Mouse (Mus musculus): ENCODE results near the gene Atg10. TPM values are rescaled to one million over a fixed set of nuclear protein-coding genes. Genes with fewer than 3 reads are reported as not detected.
"Not testable (repeated sequence)": the region's sequence is repeated elsewhere in the genome, so short reads cannot be mapped to it uniquely, and the experiment has no call there.

The Atg10 gene
- polyA plus RNA-seq, 1 experiment from 2014 or later: 16.2 TPM

- Histone ChIP-seq H3K4me3 (ENCODE audit: low read depth, low read length) (no peak overlapping the region), H3K4me1 (ENCODE audit: control insufficient read depth, insufficient read depth, low read length) (no peaks in the 10 kb centered on the region), H3K4me2 (ENCODE audit: low read depth) (no peak overlapping the region), H3K9ac (ENCODE audit: low read length) (no peak overlapping the region), H3K27me3 (ENCODE audit: control insufficient read depth, insufficient read depth, low read length) (no peaks in the 10 kb centered on the region), H3K27ac (ENCODE audit: low read depth, low read length) (no peak overlapping the region), H3K36me3 (ENCODE audit: control insufficient read depth, insufficient read depth, low read length) (no peaks in the 10 kb centered on the region), H3K9me3 (ENCODE audit: control insufficient read depth, low read length) (no peaks in the 10 kb centered on the region)
- no peak for DNase-seq (ENCODE audit: low spot score)
- ATAC-seq (ENCODE audit: insufficient read depth, low FRiP score, low TSS enrichment): no peak
- 87% methylated on average over 7 of the region's 7 CpGs for WGBS
These were observed 287.9 kb downstream of the Atg10 start for GRCm38 (mm10) chr13:90935852-90936251.

GRCm38 (mm10) chr13:90933256-90933655, 290.5 kb downstream of the Atg10 start:
- Histone ChIP-seq H3K27ac (ENCODE audit: low read depth, low read length) (no peak overlapping the region), H3K27me3 (ENCODE audit: control insufficient read depth, insufficient read depth, low read length) (no peaks in the 10 kb centered on the region), H3K9ac (ENCODE audit: low read length) (no peak overlapping the region), H3K4me3 (ENCODE audit: low read depth, low read length) (no peak overlapping the region), H3K4me2 (ENCODE audit: low read depth) (no peak overlapping the region), H3K4me1 (ENCODE audit: control insufficient read depth, insufficient read depth, low read length) (no peaks in the 10 kb centered on the region), H3K9me3 (ENCODE audit: control insufficient read depth, low read length) (no peaks in the 10 kb centered on the region), H3K36me3 (ENCODE audit: control insufficient read depth, insufficient read depth, low read length) (no peaks in the 10 kb centered on the region)
- 55% methylated on average over 3 of the region's 3 CpGs for WGBS
- no peak for ATAC-seq (ENCODE audit: insufficient read depth, low FRiP score, low TSS enrichment)
- no peak for DNase-seq (ENCODE audit: low spot score)

GRCm38 (mm10) chr13:90929847-90930246, 293.9 kb downstream of the Atg10 start:
- Histone ChIP-seq H3K4me2 (ENCODE audit: low read depth) (no peak overlapping the region), H3K9me3 (ENCODE audit: control insufficient read depth, low read length) (no peaks in the 10 kb centered on the region), H3K36me3 (ENCODE audit: control insufficient read depth, insufficient read depth, low read length) (peaks cover 5% of the 10 kb centered on the region), H3K4me3 (ENCODE audit: low read depth, low read length) (no peak overlapping the region), H3K9ac (ENCODE audit: low read length) (no peak overlapping the region), H3K27ac (ENCODE audit: low read depth, low read length) (no peak overlapping the region), H3K4me1 (ENCODE audit: control insufficient read depth, insufficient read depth, low read length) (no peaks in the 10 kb centered on the region), H3K27me3 (ENCODE audit: control insufficient read depth, insufficient read depth, low read length) (no peaks in the 10 kb centered on the region)
- DNase-seq (ENCODE audit: low spot score) (peak; percentile 66), ATAC-seq (ENCODE audit: insufficient read depth, low FRiP score, low TSS enrichment) (0 out of 2 replicates have a peak, but pooled peaks have one; percentile 22)
- WGBS: 23% methylated on average over 5 of the region's 5 CpGs

GRCm38 (mm10) chr13:90928266-90928665, 295.5 kb downstream of the Atg10 start:
- not testable (repeated sequence) for H3K4me3 ChIP-seq (ENCODE audit: low read depth, low read length); H3K9me3 ChIP-seq (ENCODE audit: control insufficient read depth, low read length); H3K4me2 ChIP-seq (ENCODE audit: low read depth); H3K27me3 ChIP-seq (ENCODE audit: control insufficient read depth, insufficient read depth, low read length); H3K36me3 ChIP-seq (ENCODE audit: control insufficient read depth, insufficient read depth, low read length); H3K9ac ChIP-seq (ENCODE audit: low read length); H3K27ac ChIP-seq (ENCODE audit: low read depth, low read length); DNase-seq (ENCODE audit: low spot score); H3K4me1 ChIP-seq (ENCODE audit: control insufficient read depth, insufficient read depth, low read length); ATAC-seq (ENCODE audit: insufficient read depth, low FRiP score, low TSS enrichment)
- WGBS: 95% methylated on average over 9 of the region's 10 CpGs

GRCm38 (mm10) chr13:90926938-90927633, 296.7 kb downstream of the Atg10 start:
- 75% methylated on average over 5 of the region's 5 CpGs for WGBS

GRCm38 (mm10) chr13:90926125-90926765, 297.5 kb downstream of the Atg10 start:
- no peak for ATAC-seq (ENCODE audit: insufficient read depth, low FRiP score, low TSS enrichment)
- no peaks in the 10 kb centered on the region for H3K9me3 ChIP-seq (ENCODE audit: control insufficient read depth, low read length)
- peaks cover 5% of the 10 kb centered on the region for H3K36me3 ChIP-seq (ENCODE audit: control insufficient read depth, insufficient read depth, low read length)
- no peak overlapping the region for H3K4me2 ChIP-seq (ENCODE audit: low read depth)
- no peak overlapping the region for H3K9ac ChIP-seq (ENCODE audit: low read length)
- no peak for DNase-seq (ENCODE audit: low spot score)
- no peak overlapping the region for H3K27ac ChIP-seq (ENCODE audit: low read depth, low read length)
- H3K4me1 ChIP-seq (ENCODE audit: control insufficient read depth, insufficient read depth, low read length): no peaks in the 10 kb centered on the region
- 86% methylated on average over 7 of the region's 7 CpGs for WGBS
- no peaks in the 10 kb centered on the region for H3K27me3 ChIP-seq (ENCODE audit: control insufficient read depth, insufficient read depth, low read length)
- no peak overlapping the region for H3K4me3 ChIP-seq (ENCODE audit: low read depth, low read length)

More at GRCm38 (mm10) chr13:90926938-90927633, 296.7 kb downstream of the Atg10 start:
- Histone ChIP-seq H3K4me1 (ENCODE audit: control insufficient read depth, insufficient read depth, low read length) (no peaks in the 10 kb centered on the region), H3K4me2 (ENCODE audit: low read depth) (no peak overlapping the region), H3K36me3 (ENCODE audit: control insufficient read depth, insufficient read depth, low read length) (peaks cover 5% of the 10 kb centered on the region), H3K9ac (ENCODE audit: low read length) (no peak overlapping the region), H3K27me3 (ENCODE audit: control insufficient read depth, insufficient read depth, low read length) (no peaks in the 10 kb centered on the region), H3K9me3 (ENCODE audit: control insufficient read depth, low read length) (no peaks in the 10 kb centered on the region), H3K4me3 (ENCODE audit: low read depth, low read length) (no peak overlapping the region), H3K27ac (ENCODE audit: low read depth, low read length) (no peak overlapping the region)
- DNase-seq (ENCODE audit: low spot score) (no peak), ATAC-seq (ENCODE audit: insufficient read depth, low FRiP score, low TSS enrichment) (no peak)

GRCm38 (mm10) chr13:90925191-90925590, 298.6 kb downstream of the Atg10 start:
- ATAC-seq (ENCODE audit: insufficient read depth, low FRiP score, low TSS enrichment): no peak
- WGBS: 96% methylated on average over 5 of the region's 5 CpGs

GRCm38 (mm10) chr13:90924072-90924471, 299.7 kb downstream of the Atg10 start:
- 46% methylated on average over 9 of the region's 9 CpGs for WGBS
- Histone ChIP-seq H3K4me1 (ENCODE audit: control insufficient read depth, insufficient read depth, low read length) (no peaks in the 10 kb centered on the region), H3K4me2 (ENCODE audit: low read depth) (peak overlapping the region; percentile 69), H3K36me3 (ENCODE audit: control insufficient read depth, insufficient read depth, low read length) (peaks cover 5% of the 10 kb centered on the region), H3K9ac (ENCODE audit: low read length) (peak overlapping the region; percentile 94), H3K4me3 (ENCODE audit: low read depth, low read length) (peak overlapping the region; percentile 85), H3K27ac (ENCODE audit: low read depth, low read length) (no peak overlapping the region), H3K27me3 (ENCODE audit: control insufficient read depth, insufficient read depth, low read length) (no peaks in the 10 kb centered on the region), H3K9me3 (ENCODE audit: control insufficient read depth, low read length) (no peaks in the 10 kb centered on the region)
- ATAC-seq (ENCODE audit: insufficient read depth, low FRiP score, low TSS enrichment): no peak
- DNase-seq (ENCODE audit: low spot score): no peak

More at GRCm38 (mm10) chr13:90925191-90925590, 298.6 kb downstream of the Atg10 start:
- H3K9me3 ChIP-seq (ENCODE audit: control insufficient read depth, low read length): no peaks in the 10 kb centered on the region
- H3K4me3 ChIP-seq (ENCODE audit: low read depth, low read length): no peak overlapping the region
- H3K4me2 ChIP-seq (ENCODE audit: low read depth): no peak overlapping the region
- H3K4me1 ChIP-seq (ENCODE audit: control insufficient read depth, insufficient read depth, low read length): no peaks in the 10 kb centered on the region
- no peak overlapping the region for H3K27ac ChIP-seq (ENCODE audit: low read depth, low read length)
- DNase-seq (ENCODE audit: low spot score): no peak
- peaks cover 5% of the 10 kb centered on the region for H3K36me3 ChIP-seq (ENCODE audit: control insufficient read depth, insufficient read depth, low read length)
- no peaks in the 10 kb centered on the region for H3K27me3 ChIP-seq (ENCODE audit: control insufficient read depth, insufficient read depth, low read length)
- H3K9ac ChIP-seq (ENCODE audit: low read length): no peak overlapping the region

GRCm38 (mm10) chr13:90923617-90924016, 300.2 kb downstream of the Atg10 start:
- H3K9me3 ChIP-seq (ENCODE audit: control insufficient read depth, low read length); H3K27me3 ChIP-seq (ENCODE audit: control insufficient read depth, insufficient read depth, low read length); H3K36me3 ChIP-seq (ENCODE audit: control insufficient read depth, insufficient read depth, low read length); H3K4me1 ChIP-seq (ENCODE audit: control insufficient read depth, insufficient read depth, low read length); DNase-seq (ENCODE audit: low spot score); ATAC-seq (ENCODE audit: insufficient read depth, low FRiP score, low TSS enrichment): not testable (repeated sequence)
- Histone ChIP-seq H3K9ac (ENCODE audit: low read length) (peak overlapping the region; percentile 94), H3K4me2 (ENCODE audit: low read depth) (peak overlapping the region; percentile 69), H3K27ac (ENCODE audit: low read depth, low read length) (peak overlapping the region; percentile 49; the same call in 1 of the 2 replicates), H3K4me3 (ENCODE audit: low read depth, low read length) (peak overlapping the region; percentile 85)
- WGBS: under 1% methylated on average over 13 of the region's 13 CpGs

Data from neural tube, embryonic 11.5 days (tissue).